Mouse (Mus musculus) WW6 (cell line): ENCODE measurements around the gene Igfl3.

ENCODE experiments used
- DNase-seq: peaks from one replicate; pipeline ENCODE4 v3.0.0-alpha.2; 2013; ENCODE audit warnings: low read depth, low spot score

Igfl3 gene

GRCm38 (mm10) chr7:18176194-18176593 is at the start of gene Igfl3:
Gene Igfl3 (plus strand): TSS chr7:18176494.
- no peak for DNase-seq

GRCm38 (mm10) chr7:18210938-18211337 is 34.6 kb downstream of the Igfl3 start:
- no peak for DNase-seq

GRCm38 (mm10) chr7:18214699-18215098 is 38.4 kb downstream of the Igfl3 start:
- peak; percentile 13 for DNase-seq
